Mouse (Mus musculus): ENCODE results near the gene Atp7a. TPM values are rescaled to one million over a fixed set of nuclear protein-coding genes. Genes with fewer than 3 reads are reported as not detected.
"Not testable (repeated sequence)": the region's sequence is repeated elsewhere in the genome, so short reads cannot be mapped to it uniquely, and the experiment has no call there.

The Atp7a gene
- 27.8 and 28.0 TPM in 2 replicates for polyA plus RNA-seq (2016; fragmentation: Nextera tagmentation; extraction: Ambion mirVana)

DNA sequence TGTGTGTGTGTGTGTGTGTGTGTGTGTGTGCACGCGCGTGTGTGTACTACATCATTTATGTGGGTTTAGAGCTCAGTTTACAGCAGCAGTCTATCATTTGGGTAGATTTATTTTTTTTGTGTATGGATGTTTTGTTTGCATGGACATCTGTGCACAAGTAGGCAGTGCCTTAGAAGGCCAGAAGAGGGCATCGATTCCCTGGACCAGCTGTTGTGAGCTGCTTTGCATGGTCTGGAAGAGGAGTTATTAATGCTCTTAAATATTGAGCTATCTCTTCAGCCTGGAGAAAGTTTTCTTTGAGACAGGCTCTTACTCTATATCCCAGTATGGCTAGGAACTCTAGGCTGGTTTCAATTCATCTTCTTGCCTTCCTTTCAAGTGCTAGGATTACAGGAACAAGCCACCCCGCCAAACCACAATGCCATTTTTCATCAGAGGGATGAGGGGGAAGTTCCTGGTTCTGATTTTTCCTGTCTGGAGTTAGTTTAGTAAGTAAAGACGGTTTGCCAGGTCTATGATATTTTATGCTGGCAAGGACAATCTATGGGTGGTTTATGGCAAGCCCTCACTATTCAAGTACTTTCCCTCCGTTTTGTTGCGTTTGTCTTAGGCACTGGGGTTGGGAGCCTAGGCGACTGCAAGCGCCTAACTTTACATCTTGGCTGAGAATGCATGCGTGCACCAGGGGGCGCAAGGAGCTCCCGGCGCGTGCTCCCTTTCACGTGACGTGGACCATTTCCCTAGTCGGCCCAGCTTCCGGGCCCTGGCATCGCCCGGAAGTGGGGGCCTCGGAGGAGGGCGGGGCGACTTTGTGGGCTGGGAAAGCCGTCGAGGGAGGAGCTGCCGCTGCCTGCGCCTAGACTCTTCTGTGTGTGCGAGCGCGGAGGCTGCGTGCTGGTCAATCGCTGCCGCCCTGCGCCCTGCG lies at the start of gene Atp7a:
Atp7a (plus strand) TSS at position 859 of the 925 bp plus-strand sequence.
- peaks cover 3% of the 10 kb centered on the region; the same call in 1 of the 2 replicates for H3K27me3 ChIP-seq
- ATAC-seq (ENCODE audit: low FRiP score, low read depth): peak; percentile 98
- peak within 1 kb of the TSS; percentile 61 for H3K9ac ChIP-seq (replicated peaks)
- peak within 1 kb of the TSS; percentile 54 for H3K4me2 ChIP-seq (replicated peaks)
- WGBS: 31% methylated on average over 36 of the region's 36 CpGs
- no peaks in the 10 kb centered on the region for H3K4me1 ChIP-seq
- no peaks in the 10 kb centered on the region for H3K36me3 ChIP-seq
- H3K4me3 ChIP-seq: peak within 1 kb of the TSS; percentile 54
- peak within 1 kb of the TSS; percentile 56 for H3K27ac ChIP-seq (replicated peaks)
- no peaks in the 10 kb centered on the region for H3K9me3 ChIP-seq

DNA sequence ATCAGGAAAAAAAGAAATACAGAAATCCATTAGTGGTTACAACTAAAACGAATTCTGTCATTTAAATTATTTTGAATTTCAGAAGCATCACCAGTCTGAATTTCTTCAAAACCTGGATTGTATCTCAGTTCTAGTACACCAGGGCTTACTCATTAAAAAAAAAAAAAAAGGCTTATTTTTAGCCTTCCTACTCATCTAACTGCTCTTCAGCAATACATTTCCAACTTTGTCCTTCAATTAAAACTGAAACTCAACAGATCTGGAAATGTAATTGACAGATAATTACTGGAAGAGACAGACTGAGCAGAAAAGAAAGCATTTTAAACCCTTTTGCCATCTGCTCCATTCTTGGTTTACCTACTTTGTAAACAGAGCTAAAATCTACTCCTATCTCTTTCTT lies 25.5 kb upstream of the Atp7a start:
- H3K9ac ChIP-seq (replicated peaks): no peak overlapping the region
- H3K36me3 ChIP-seq: no peaks in the 10 kb centered on the region
- H3K4me1 ChIP-seq: no peaks in the 10 kb centered on the region
- no peaks in the 10 kb centered on the region for H3K27me3 ChIP-seq
- no peak overlapping the region for H3K4me2 ChIP-seq (replicated peaks)
- ATAC-seq (ENCODE audit: low FRiP score, low read depth): no peak
- H3K4me3 ChIP-seq: no peak overlapping the region
- no peaks in the 10 kb centered on the region for H3K9me3 ChIP-seq
- 76% methylated on average over 1 of the region's 1 CpGs for WGBS
- H3K27ac ChIP-seq (replicated peaks): no peak overlapping the region

DNA sequence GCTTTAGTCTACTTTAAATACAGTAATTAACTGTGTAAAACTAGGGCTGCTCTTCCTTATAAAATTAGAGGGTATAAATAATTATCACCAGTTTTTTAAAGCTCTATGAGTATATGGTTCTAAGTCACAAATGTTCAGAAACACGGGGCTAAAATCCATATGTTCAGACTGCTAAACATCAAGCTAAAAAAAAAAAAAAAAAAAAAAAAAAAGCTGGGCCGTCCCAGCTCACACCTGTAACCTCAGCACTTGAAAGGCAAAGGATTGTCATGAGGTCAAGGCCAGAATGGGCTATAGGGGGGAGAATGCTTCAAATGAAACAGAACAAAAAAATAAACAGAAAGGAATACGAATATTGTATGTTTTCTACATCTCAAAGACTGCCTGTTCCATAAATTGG lies 16.3 kb upstream of the Atp7a start:
- Histone ChIP-seq H3K27me3 (no peaks in the 10 kb centered on the region), H3K27ac (replicated peaks) (no peak overlapping the region), H3K4me3 (peak overlapping the region; percentile 56), H3K9ac (replicated peaks) (peak overlapping the region; percentile 53), H3K36me3 (no peaks in the 10 kb centered on the region), H3K4me2 (replicated peaks) (peak overlapping the region; percentile 53), H3K9me3 (no peaks in the 10 kb centered on the region), H3K4me1 (no peaks in the 10 kb centered on the region)
- no peak for ATAC-seq (ENCODE audit: low FRiP score, low read depth)
- WGBS: 19% methylated on average over 3 of the region's 3 CpGs

GRCm38 (mm10) chrX:106011465-106012159 lies 15.5 kb upstream of the Atp7a start, which contains the start of gene Magt1:
Magt1 (minus strand) TSS chrX:106011906.
- H3K4me1 ChIP-seq: no peaks in the 10 kb centered on the region
- ATAC-seq (ENCODE audit: low FRiP score, low read depth): peak; percentile 96
- WGBS: 23% methylated on average over 44 of the region's 45 CpGs
- peak within 1 kb of the TSS; percentile 56 for H3K4me3 ChIP-seq
- H3K27me3 ChIP-seq: no peaks in the 10 kb centered on the region
- H3K36me3 ChIP-seq: no peaks in the 10 kb centered on the region
- peak within 1 kb of the TSS; percentile 53 for H3K9ac ChIP-seq (replicated peaks)
- H3K9me3 ChIP-seq: no peaks in the 10 kb centered on the region
- peak within 1 kb of the TSS; percentile 75 for H3K27ac ChIP-seq (replicated peaks)
- peak within 1 kb of the TSS; percentile 53 for H3K4me2 ChIP-seq (replicated peaks)

- Histone ChIP-seq H3K36me3 (no peaks in the 10 kb centered on the region), H3K27ac (replicated peaks) (peak overlapping the region; percentile 64; the same call in 1 of the 2 replicates), H3K4me1 (no peaks in the 10 kb centered on the region), H3K4me2 (replicated peaks) (peak overlapping the region; percentile 51), H3K9ac (replicated peaks) (0 out of 2 replicates have a peak overlapping the region, but pooled peaks have one; percentile 20), H3K27me3 (no peaks in the 10 kb centered on the region), H3K4me3 (peak overlapping the region; percentile 27; the same call in 1 of the 2 replicates), H3K9me3 (no peaks in the 10 kb centered on the region)
- 73% methylated on average over 3 of the region's 3 CpGs for WGBS
- ATAC-seq (ENCODE audit: low FRiP score, low read depth): no peak
Measured at GRCm38 (mm10) chrX:106012559-106012958, 14.5 kb upstream of the Atp7a start.

GRCm38 (mm10) chrX:106013217-106013616 lies 13.9 kb upstream of the Atp7a start:
- Histone ChIP-seq H3K4me2 (replicated peaks) (no peak overlapping the region), H3K36me3 (no peaks in the 10 kb centered on the region), H3K9ac (replicated peaks) (no peak overlapping the region), H3K9me3 (no peaks in the 10 kb centered on the region), H3K4me1 (no peaks in the 10 kb centered on the region), H3K27me3 (no peaks in the 10 kb centered on the region), H3K4me3 (no peak overlapping the region), H3K27ac (replicated peaks) (no peak overlapping the region)
- 33% methylated on average over 2 of the region's 2 CpGs for WGBS
- no peak for ATAC-seq (ENCODE audit: low FRiP score, low read depth)

DNA sequence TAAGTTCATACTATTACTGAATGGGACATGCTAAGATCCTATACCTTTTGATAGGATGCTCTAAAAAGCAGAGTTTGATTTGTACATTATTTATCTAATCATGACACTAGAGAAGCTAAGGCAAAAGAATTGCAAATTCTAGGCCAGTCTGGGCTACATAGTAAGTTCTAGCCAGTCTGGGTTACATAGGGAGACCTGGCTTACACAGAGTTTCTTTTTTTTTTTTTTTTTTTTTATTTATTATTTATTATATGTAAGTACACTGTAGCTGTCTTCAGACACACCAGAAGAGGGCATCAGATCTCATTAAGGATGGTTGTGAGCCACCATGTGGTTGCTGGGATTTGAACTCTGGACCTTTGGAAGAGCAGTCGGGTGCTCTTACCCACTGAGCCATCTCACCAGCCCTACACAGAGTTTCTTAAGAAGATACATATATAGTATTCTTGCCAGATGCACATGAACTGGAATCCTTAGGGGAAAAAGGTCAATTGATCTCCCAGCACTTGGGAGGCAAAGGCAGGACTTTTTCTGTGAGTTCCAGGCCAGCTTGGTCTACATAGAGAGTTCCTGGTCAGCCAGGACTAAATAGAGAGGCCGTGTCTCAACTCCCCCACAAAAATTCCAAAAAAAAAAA lies 12.2 kb upstream of the Atp7a start:
- not testable (repeated sequence) for H3K27ac ChIP-seq (replicated peaks); H3K4me1 ChIP-seq; H3K4me2 ChIP-seq (replicated peaks); H3K9me3 ChIP-seq; ATAC-seq (ENCODE audit: low FRiP score, low read depth); H3K36me3 ChIP-seq; H3K27me3 ChIP-seq; H3K4me3 ChIP-seq; H3K9ac ChIP-seq (replicated peaks)
- WGBS: 63% methylated on average over 2 of the region's 2 CpGs

DNA sequence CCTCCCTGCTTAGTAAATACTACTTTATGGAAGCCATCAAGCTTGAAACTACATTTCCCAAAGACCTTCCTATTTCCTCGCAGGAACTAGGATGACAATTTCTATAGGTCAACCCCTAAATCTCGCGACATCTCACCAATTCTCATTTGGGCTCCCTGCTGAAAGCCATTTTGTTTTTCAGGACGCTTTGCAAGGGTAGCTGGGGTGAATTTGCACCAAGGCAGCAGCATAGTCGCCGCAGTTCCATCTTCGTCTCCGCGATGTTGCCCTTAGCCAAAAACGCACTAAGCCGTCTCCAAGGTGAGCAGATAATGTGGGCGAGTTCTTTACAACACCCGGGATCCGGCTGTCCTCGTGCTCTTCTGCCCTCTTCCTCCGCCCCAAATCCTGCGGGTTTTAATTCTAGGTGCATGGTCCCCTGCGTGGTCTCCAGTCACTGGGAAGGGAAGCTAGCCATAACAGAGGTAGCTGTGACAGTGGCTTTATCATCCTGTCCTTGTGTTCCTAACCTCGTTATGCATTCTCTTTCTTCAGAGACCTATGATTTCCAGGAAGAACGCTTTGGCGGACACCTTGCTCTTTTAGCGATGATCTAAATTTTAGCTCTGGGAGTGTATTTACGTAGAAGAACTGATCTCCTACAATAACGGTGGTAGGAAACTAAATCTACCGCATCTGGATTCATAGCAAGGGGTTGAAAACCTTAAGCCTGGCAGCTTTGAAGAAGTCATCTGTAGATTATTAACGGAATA lies 11.3 kb upstream of the Atp7a start, which contains the start of gene Cox7b:
Cox7b (plus strand) TSS at position 130 of the 752 bp plus-strand sequence.
- Histone ChIP-seq H3K27me3 (no peaks in the 10 kb centered on the region), H3K9me3 (no peaks in the 10 kb centered on the region), H3K36me3 (no peaks in the 10 kb centered on the region), H3K9ac (replicated peaks) (peak within 1 kb of the TSS; percentile 66), H3K4me3 (peak within 1 kb of the TSS; percentile 57), H3K4me1 (no peaks in the 10 kb centered on the region), H3K27ac (replicated peaks) (peak within 1 kb of the TSS; percentile 74), H3K4me2 (replicated peaks) (peak within 1 kb of the TSS; percentile 47)
- ATAC-seq (ENCODE audit: low FRiP score, low read depth): peak; percentile 24; the same call in 1 of the 2 replicates
- 23% methylated on average over 26 of the region's 26 CpGs for WGBS

DNA sequence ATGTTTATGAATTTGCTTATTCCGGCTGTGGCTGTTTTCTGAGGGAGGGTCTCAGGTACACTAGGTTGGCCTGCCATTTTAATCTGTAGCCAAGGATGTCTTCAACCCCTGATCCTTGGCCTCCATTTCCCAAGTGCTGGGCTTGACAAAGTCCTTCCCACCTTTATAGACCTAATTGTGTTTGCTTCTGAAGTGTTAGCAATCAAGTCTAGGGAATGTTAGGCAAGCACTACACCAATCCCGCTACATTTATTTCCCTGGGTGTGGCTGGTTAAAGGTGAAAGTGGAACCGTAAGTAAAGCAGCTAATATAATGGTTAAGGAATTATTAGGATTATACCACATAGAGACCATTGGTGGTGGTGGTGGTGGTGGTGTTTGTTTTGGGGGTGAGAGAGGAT lies 10.0 kb upstream of the Atp7a start:
- Histone ChIP-seq H3K9me3 (no peaks in the 10 kb centered on the region), H3K27ac (replicated peaks) (no peak overlapping the region), H3K27me3 (no peaks in the 10 kb centered on the region), H3K4me2 (replicated peaks) (no peak overlapping the region), H3K4me1 (no peaks in the 10 kb centered on the region), H3K4me3 (no peak overlapping the region), H3K36me3 (no peaks in the 10 kb centered on the region), H3K9ac (replicated peaks) (no peak overlapping the region)
- 94% methylated on average over 3 of the region's 3 CpGs for WGBS
- ATAC-seq (ENCODE audit: low FRiP score, low read depth): no peak

GRCm38 (mm10) chrX:106017516-106017915 lies 9.6 kb upstream of the Atp7a start:
- 90% methylated on average over 4 of the region's 4 CpGs for WGBS
- H3K27me3 ChIP-seq: no peaks in the 10 kb centered on the region
- ATAC-seq (ENCODE audit: low FRiP score, low read depth): no peak

DNA sequence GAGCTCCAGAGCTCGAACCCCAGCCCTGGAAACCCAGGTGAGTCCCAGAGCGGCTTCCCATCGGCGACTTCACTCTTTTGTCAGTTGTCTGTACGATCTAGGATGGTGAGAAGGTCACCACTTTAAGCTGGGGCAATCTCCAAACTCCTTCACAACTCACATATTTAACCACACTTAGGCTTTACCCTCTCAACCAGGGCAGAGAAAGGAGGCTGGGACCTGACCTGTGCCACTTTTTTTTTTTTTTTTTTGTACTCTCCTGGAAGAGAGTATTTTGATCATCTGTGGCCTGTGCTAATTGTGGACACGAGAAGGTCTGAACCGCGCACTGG lies 233 bp downstream of the Atp7a start:
- H3K4me3 ChIP-seq: peak overlapping the region; percentile 54
- H3K27me3 ChIP-seq: peaks cover 3% of the 10 kb centered on the region; the same call in 1 of the 2 replicates
- ATAC-seq (ENCODE audit: low FRiP score, low read depth): no peak
- H3K27ac ChIP-seq (replicated peaks): no peak overlapping the region
- WGBS: 23% methylated on average over 8 of the region's 8 CpGs
- no peaks in the 10 kb centered on the region for H3K4me1 ChIP-seq
- no peaks in the 10 kb centered on the region for H3K36me3 ChIP-seq
- H3K9ac ChIP-seq (replicated peaks): peak overlapping the region; percentile 61
- no peaks in the 10 kb centered on the region for H3K9me3 ChIP-seq
- H3K4me2 ChIP-seq (replicated peaks): peak overlapping the region; percentile 54

More at GRCm38 (mm10) chrX:106017516-106017915, 9.6 kb upstream of the Atp7a start:
- Histone ChIP-seq H3K4me1 (no peaks in the 10 kb centered on the region), H3K9me3 (no peaks in the 10 kb centered on the region), H3K36me3 (no peaks in the 10 kb centered on the region), H3K4me2 (replicated peaks) (no peak overlapping the region), H3K9ac (replicated peaks) (no peak overlapping the region), H3K27ac (replicated peaks) (no peak overlapping the region), H3K4me3 (no peak overlapping the region)

Data from midbrain, embryonic 12.5 days (tissue).